Mouse (Mus musculus): Measurements from ENCODE around the gene Eif2ak4.

Gene Eif2ak4

GRCm38 (mm10) chr2:118510447-118511310, 122.3 kb downstream of the Eif2ak4 start:
- DNase-seq = peak; percentile 87 to 94

GRCm38 (mm10) chr2:118511779-118512417, 123.5 kb downstream of the Eif2ak4 start:
- DNase-seq = no peak

- DNase-seq = no peak
These were observed 124.3 kb downstream of the Eif2ak4 start for GRCm38 (mm10) chr2:118512418-118513377.

- DNase-seq = no peak
These were observed 131.9 kb downstream of the Eif2ak4 start for GRCm38 (mm10) chr2:118520042-118520933.

GRCm38 (mm10) chr2:118522265-118522664, 133.8 kb downstream of the Eif2ak4 start:
- no peak for DNase-seq

GRCm38 (mm10) chr2:118523163-118523730, 134.8 kb downstream of the Eif2ak4 start:
- no peak for DNase-seq

GRCm38 (mm10) chr2:118524811-118525210, 136.4 kb downstream of the Eif2ak4 start:
- DNase-seq = no peak
